Mouse (Mus musculus) monocyte, adult 5-6 weeks (primary cell): ENCODE results near the gene Egfl6. TPM values are rescaled to one million over a fixed set of nuclear protein-coding genes. Genes with fewer than 3 reads are reported as not detected.

ENCODE experiments used
- total RNA-seq: library from RNA; stranded (forward); fragments of 200-1000, 200-491, 200-594 nt; gene quantifications from 3 replicates; pipeline ENCODE4 v1.2.3, GENCODE M21; 2017

Gene Egfl6
- total RNA-seq, 1 experiment from 2014 or later: not detected

Other genes starting within 250 kb of the Egfl6 start
- gene Trappc2, start 145.1 kb downstream of the Egfl6 start, total RNA-seq: 11.4 to 20.1 TPM (median 15.0 TPM) in 3 replicates
- 9.7 to 16.6 TPM (median 15.2 TPM) in 3 replicates for gene Ofd1, start 145.0 kb downstream of the Egfl6 start, total RNA-seq
- 49.2 to 66.6 TPM (median 56.3 TPM) in 3 replicates for gene Rab9, start 105.9 kb downstream of the Egfl6 start, total RNA-seq
- gene Tceanc, start 67.2 kb downstream of the Egfl6 start, total RNA-seq: 6.0 to 12.6 TPM (median 7.4 TPM) in 3 replicates